Mouse (Mus musculus): ENCODE data around the gene Thbs1. TPM values are rescaled to one million over a fixed set of nuclear protein-coding genes. Genes with fewer than 3 reads are reported as not detected.

Gene Thbs1
- polyA plus RNA-seq, 1 experiment = 1.8 TPM

- no peak for DNase-seq
- H3K4me3 ChIP-seq (ENCODE audit: control insufficient read depth, insufficient read depth, low read length) = no peak overlapping the region
- H3K36me3 ChIP-seq (ENCODE audit: control insufficient read depth, insufficient read depth, low read length) = no peaks in the 10 kb centered on the region
- WGBS = 88% methylated on average over 4 of the region's 4 CpGs
- H3K27ac ChIP-seq (ENCODE audit: control insufficient read depth, insufficient read depth, low read length) = no peak overlapping the region
- no peaks in the 10 kb centered on the region for H3K27me3 ChIP-seq (ENCODE audit: control insufficient read depth, insufficient read depth, low read length)
- no peaks in the 10 kb centered on the region for H3K4me1 ChIP-seq (replicated peaks; ENCODE audit: control insufficient read depth, insufficient read depth, low read length)
- no peak for TF ChIP-seq POLR2A (IDR thresholded peaks at IDR 0.05; ENCODE audit: control insufficient read depth, extremely low read depth, insufficient read depth, low read length, poor library complexity)
- TF ChIP-seq CTCF (IDR thresholded peaks at IDR 0.05; ENCODE audit: borderline replicate concordance, control insufficient read depth, extremely low read depth, insufficient read depth, low read length, poor library complexity) = no peak
Observed at GRCm38 (mm10) chr2:118075165-118075564, 36.5 kb upstream of the Thbs1 start.

- WGBS = 89% methylated on average over 4 of the region's 4 CpGs
- H3K27me3 ChIP-seq (ENCODE audit: control insufficient read depth, insufficient read depth, low read length) = no peaks in the 10 kb centered on the region
- DNase-seq = no peak
- no peak overlapping the region for H3K4me3 ChIP-seq (ENCODE audit: control insufficient read depth, insufficient read depth, low read length)
- H3K4me1 ChIP-seq (replicated peaks; ENCODE audit: control insufficient read depth, insufficient read depth, low read length) = no peaks in the 10 kb centered on the region
- no peak for TF ChIP-seq CTCF (IDR thresholded peaks at IDR 0.05; ENCODE audit: borderline replicate concordance, control insufficient read depth, extremely low read depth, insufficient read depth, low read length, poor library complexity)
- TF ChIP-seq POLR2A (IDR thresholded peaks at IDR 0.05; ENCODE audit: control insufficient read depth, extremely low read depth, insufficient read depth, low read length, poor library complexity) = no peak
- H3K27ac ChIP-seq (ENCODE audit: control insufficient read depth, insufficient read depth, low read length) = no peak overlapping the region
- no peaks in the 10 kb centered on the region for H3K36me3 ChIP-seq (ENCODE audit: control insufficient read depth, insufficient read depth, low read length)
Observed at GRCm38 (mm10) chr2:118079131-118079530, 32.5 kb upstream of the Thbs1 start.

- TF ChIP-seq POLR2A (IDR thresholded peaks at IDR 0.05; ENCODE audit: control insufficient read depth, extremely low read depth, insufficient read depth, low read length, poor library complexity) (no peak), CTCF (IDR thresholded peaks at IDR 0.05; ENCODE audit: borderline replicate concordance, control insufficient read depth, extremely low read depth, insufficient read depth, low read length, poor library complexity) (no peak)
- H3K36me3 ChIP-seq (ENCODE audit: control insufficient read depth, insufficient read depth, low read length) = no peaks in the 10 kb centered on the region
- no peaks in the 10 kb centered on the region for H3K27me3 ChIP-seq (ENCODE audit: control insufficient read depth, insufficient read depth, low read length)
- WGBS = 96% methylated on average over 5 of the region's 5 CpGs
- no peak overlapping the region for H3K27ac ChIP-seq (ENCODE audit: control insufficient read depth, insufficient read depth, low read length)
- H3K4me1 ChIP-seq (replicated peaks; ENCODE audit: control insufficient read depth, insufficient read depth, low read length) = no peaks in the 10 kb centered on the region
- no peak for DNase-seq
- H3K4me3 ChIP-seq (ENCODE audit: control insufficient read depth, insufficient read depth, low read length) = no peak overlapping the region
Observed at GRCm38 (mm10) chr2:118081581-118081980, 30.1 kb upstream of the Thbs1 start.

GRCm38 (mm10) chr2:118083652-118084051 lies 28.0 kb upstream of the Thbs1 start:
- H3K27me3 ChIP-seq (ENCODE audit: control insufficient read depth, insufficient read depth, low read length) = no peaks in the 10 kb centered on the region
- no peaks in the 10 kb centered on the region for H3K36me3 ChIP-seq (ENCODE audit: control insufficient read depth, insufficient read depth, low read length)
- no peak overlapping the region for H3K4me3 ChIP-seq (ENCODE audit: control insufficient read depth, insufficient read depth, low read length)
- TF ChIP-seq CTCF (IDR thresholded peaks at IDR 0.05; ENCODE audit: borderline replicate concordance, control insufficient read depth, extremely low read depth, insufficient read depth, low read length, poor library complexity) (no peak), POLR2A (IDR thresholded peaks at IDR 0.05; ENCODE audit: control insufficient read depth, extremely low read depth, insufficient read depth, low read length, poor library complexity) (no peak)
- DNase-seq = no peak
- 95% methylated on average over 6 of the region's 6 CpGs for WGBS
- no peak overlapping the region for H3K27ac ChIP-seq (ENCODE audit: control insufficient read depth, insufficient read depth, low read length)
- H3K4me1 ChIP-seq (replicated peaks; ENCODE audit: control insufficient read depth, insufficient read depth, low read length) = no peaks in the 10 kb centered on the region

DNA sequence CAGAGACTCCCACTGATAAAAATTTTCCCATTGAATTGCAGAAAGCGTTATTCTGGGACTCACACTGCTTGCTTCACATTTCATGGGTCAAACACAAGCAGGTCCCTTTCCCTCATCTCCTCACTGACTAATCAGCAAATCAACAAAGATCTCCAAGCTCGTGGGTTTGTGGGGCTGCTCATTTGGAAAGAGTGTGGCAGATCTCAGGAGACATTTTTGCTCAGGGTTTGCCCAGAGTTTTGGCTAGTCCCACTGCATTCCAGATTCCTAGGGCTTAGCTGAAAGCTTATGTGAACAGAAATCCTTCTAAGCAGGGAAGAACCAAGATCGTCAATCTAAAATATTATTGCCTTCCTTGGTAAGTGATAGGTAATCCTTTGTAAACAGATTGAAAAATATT lies 27.0 kb upstream of the Thbs1 start:
- Histone ChIP-seq H3K36me3 (ENCODE audit: control insufficient read depth, insufficient read depth, low read length) (no peaks in the 10 kb centered on the region), H3K27me3 (ENCODE audit: control insufficient read depth, insufficient read depth, low read length) (no peaks in the 10 kb centered on the region), H3K4me3 (ENCODE audit: control insufficient read depth, insufficient read depth, low read length) (no peak overlapping the region), H3K27ac (ENCODE audit: control insufficient read depth, insufficient read depth, low read length) (no peak overlapping the region), H3K4me1 (replicated peaks; ENCODE audit: control insufficient read depth, insufficient read depth, low read length) (no peaks in the 10 kb centered on the region)
- no peak for DNase-seq
- 80% methylated on average over 3 of the region's 3 CpGs for WGBS
- TF ChIP-seq POLR2A (IDR thresholded peaks at IDR 0.05; ENCODE audit: control insufficient read depth, extremely low read depth, insufficient read depth, low read length, poor library complexity) (no peak), CTCF (IDR thresholded peaks at IDR 0.05; ENCODE audit: borderline replicate concordance, control insufficient read depth, extremely low read depth, insufficient read depth, low read length, poor library complexity) (no peak)

GRCm38 (mm10) chr2:118085647-118086046 lies 26.0 kb upstream of the Thbs1 start:
- DNase-seq = no peak
- Histone ChIP-seq H3K27me3 (ENCODE audit: control insufficient read depth, insufficient read depth, low read length) (no peaks in the 10 kb centered on the region), H3K36me3 (ENCODE audit: control insufficient read depth, insufficient read depth, low read length) (no peaks in the 10 kb centered on the region), H3K4me1 (replicated peaks; ENCODE audit: control insufficient read depth, insufficient read depth, low read length) (no peaks in the 10 kb centered on the region), H3K27ac (ENCODE audit: control insufficient read depth, insufficient read depth, low read length) (no peak overlapping the region), H3K4me3 (ENCODE audit: control insufficient read depth, insufficient read depth, low read length) (no peak overlapping the region)
- TF ChIP-seq CTCF (IDR thresholded peaks at IDR 0.05; ENCODE audit: borderline replicate concordance, control insufficient read depth, extremely low read depth, insufficient read depth, low read length, poor library complexity) (no peak), POLR2A (IDR thresholded peaks at IDR 0.05; ENCODE audit: control insufficient read depth, extremely low read depth, insufficient read depth, low read length, poor library complexity) (no peak)
- WGBS = 97% methylated on average over 2 of the region's 2 CpGs

GRCm38 (mm10) chr2:118087044-118087726 lies 24.5 kb upstream of the Thbs1 start:
- H3K36me3 ChIP-seq (ENCODE audit: control insufficient read depth, insufficient read depth, low read length) = no peaks in the 10 kb centered on the region
- H3K27ac ChIP-seq (ENCODE audit: control insufficient read depth, insufficient read depth, low read length) = no peak overlapping the region
- no peaks in the 10 kb centered on the region for H3K27me3 ChIP-seq (ENCODE audit: control insufficient read depth, insufficient read depth, low read length)
- DNase-seq = no peak
- WGBS = 93% methylated on average over 10 of the region's 10 CpGs
- TF ChIP-seq CTCF (IDR thresholded peaks at IDR 0.05; ENCODE audit: borderline replicate concordance, control insufficient read depth, extremely low read depth, insufficient read depth, low read length, poor library complexity) (no peak), POLR2A (IDR thresholded peaks at IDR 0.05; ENCODE audit: control insufficient read depth, extremely low read depth, insufficient read depth, low read length, poor library complexity) (no peak)
- H3K4me1 ChIP-seq (replicated peaks; ENCODE audit: control insufficient read depth, insufficient read depth, low read length) = no peaks in the 10 kb centered on the region
- no peak overlapping the region for H3K4me3 ChIP-seq (ENCODE audit: control insufficient read depth, insufficient read depth, low read length)
